Mouse (Mus musculus) adrenal gland, postnatal 25 days (tissue): ENCODE measurements around the gene Lman2. TPM values are rescaled to one million over a fixed set of nuclear protein-coding genes. Genes with fewer than 3 reads are reported as not detected.

Experiments used
- DNase-seq: peaks from one replicate; pipeline ENCODE4 v3.0.0; 2021; ENCODE audit warnings: mixed read lengths
- total RNA-seq: library from RNA; stranded (reverse); gene quantifications from 2 replicates; pipeline ENCODE4 v1.2.3, GENCODE M21; 2021

The Lman2 gene
- total RNA-seq, 1 experiment from 2014 or later, result 107 TPM

- no peak for DNase-seq
These were observed 8.6 kb upstream of the Lman2 start for GRCm38 (mm10) chr13:55371007-55371681.

- no peak for DNase-seq
These were observed 7.7 kb upstream of the Lman2 start for GRCm38 (mm10) chr13:55370234-55370633.

GRCm38 (mm10) chr13:55369531-55370114, 7.0 kb upstream of the Lman2 start, which contains the start of gene Rgs14:
Gene Rgs14, plus strand, starts transcription at chr13:55369732.
- no peak for DNase-seq

- no peak for DNase-seq
These were observed 5.8 kb upstream of the Lman2 start for GRCm38 (mm10) chr13:55368401-55368800.

- no peak for DNase-seq
These were observed 570 bp downstream of the Lman2 start for GRCm38 (mm10) chr13:55361974-55362452.

GRCm38 (mm10) chr13:55361145-55361544, 1.4 kb downstream of the Lman2 start:
- DNase-seq, result no peak

- DNase-seq, result no peak
These were observed 15.8 kb downstream of the Lman2 start for GRCm38 (mm10) chr13:55346745-55347144.

- no peak for DNase-seq
These were observed 18.3 kb downstream of the Lman2 start for GRCm38 (mm10) chr13:55344286-55344685.

GRCm38 (mm10) chr13:55342469-55342868, 20.1 kb downstream of the Lman2 start:
- DNase-seq, result no peak

GRCm38 (mm10) chr13:55339259-55339658, 23.3 kb downstream of the Lman2 start:
- DNase-seq, result no peak

GRCm38 (mm10) chr13:55338131-55339054, 24.2 kb downstream of the Lman2 start:
- no peak for DNase-seq

GRCm38 (mm10) chr13:55337341-55337975, 25.1 kb downstream of the Lman2 start:
- no peak for DNase-seq

GRCm38 (mm10) chr13:55335701-55336100, 26.9 kb downstream of the Lman2 start:
- no peak for DNase-seq

- DNase-seq, result no peak
These were observed 30.3 kb downstream of the Lman2 start for GRCm38 (mm10) chr13:55332331-55332730.

- no peak for DNase-seq
These were observed 31.8 kb downstream of the Lman2 start for GRCm38 (mm10) chr13:55330567-55331400.

- peak; percentile 81 for DNase-seq
These were observed 32.7 kb downstream of the Lman2 start, which contains the start of gene Mxd3 for GRCm38 (mm10) chr13:55329683-55330566. Gene Mxd3, minus strand, starts transcription at chr13:55329823.

- no peak for DNase-seq
These were observed 33.4 kb downstream of the Lman2 start for GRCm38 (mm10) chr13:55329109-55329682.

- no peak for DNase-seq
These were observed 33.9 kb downstream of the Lman2 start for GRCm38 (mm10) chr13:55328641-55329040.

- no peak for DNase-seq
These were observed 34.4 kb downstream of the Lman2 start for GRCm38 (mm10) chr13:55328171-55328570.

- DNase-seq, result peak; percentile 78
These were observed 35.0 kb downstream of the Lman2 start for GRCm38 (mm10) chr13:55327633-55328032.
